Mouse (Mus musculus): ENCODE measurements around the gene E330009J07Rik. TPM values are rescaled to one million over a fixed set of nuclear protein-coding genes. Genes with fewer than 3 reads are reported as not detected.

Gene E330009J07Rik
- polyA plus RNA-seq, 1 experiment from 2014 or later = 12.9 TPM

DNA sequence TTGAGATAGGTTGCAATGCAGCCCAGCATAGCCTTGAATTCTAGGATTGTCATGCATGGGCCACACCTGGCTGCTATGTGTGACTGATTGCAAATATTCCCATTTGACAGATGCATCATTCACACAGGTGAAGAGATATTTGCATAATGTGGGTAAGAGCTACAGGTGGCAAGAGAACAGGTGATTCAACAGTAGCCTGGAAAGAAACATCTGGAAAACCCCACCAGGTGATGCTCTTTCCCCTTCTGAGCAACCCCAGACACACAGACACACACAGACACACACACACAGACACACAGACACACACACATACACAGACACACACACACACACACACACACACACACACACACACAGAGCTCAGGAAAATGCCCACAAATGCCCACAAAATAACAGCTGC lies 4.1 kb downstream of the E330009J07Rik start:
- no peaks in the 10 kb centered on the region for H3K27me3 ChIP-seq (ENCODE audit: control insufficient read depth, insufficient read depth, low read depth, low read length)
- H3K4me2 ChIP-seq (ENCODE audit: low read length) = no peak overlapping the region
- no peaks in the 10 kb centered on the region for H3K9me3 ChIP-seq (replicated peaks; ENCODE audit: control insufficient read depth, low read length, poor library complexity, severe bottlenecking)
- 0 out of 2 replicates have a peak overlapping the region, but pooled peaks have one; percentile 13 for H3K27ac ChIP-seq (ENCODE audit: low read length)
- no peak overlapping the region for H3K9ac ChIP-seq (ENCODE audit: low read depth, low read length)
- no peaks in the 10 kb centered on the region for H3K36me3 ChIP-seq (ENCODE audit: control insufficient read depth, insufficient read depth, low read length)
- no peak overlapping the region for H3K4me3 ChIP-seq (ENCODE audit: low read depth, low read length)
- no peak for ATAC-seq
- H3K4me1 ChIP-seq (ENCODE audit: control insufficient read depth, insufficient read depth, low read length) = peaks cover 16% of the 10 kb centered on the region

DNA sequence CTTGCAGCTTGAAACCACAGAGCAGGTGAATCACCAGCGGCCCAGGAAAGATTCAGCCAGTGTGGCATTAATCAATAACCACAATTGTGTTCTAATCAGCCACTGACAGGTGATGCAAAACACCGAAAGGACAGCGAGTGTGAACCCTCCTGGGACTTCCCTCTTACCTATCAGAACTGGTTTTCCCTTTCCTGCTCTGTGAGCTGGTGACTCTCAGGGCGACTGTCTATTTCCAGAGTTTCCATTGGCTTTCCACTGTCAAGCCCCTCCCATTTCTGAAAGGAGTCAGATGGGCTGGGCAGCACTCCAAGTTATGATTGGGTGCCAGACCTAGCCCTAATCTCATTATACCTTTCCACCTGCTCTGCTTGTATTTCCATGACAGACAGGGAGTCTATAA lies 4.6 kb downstream of the E330009J07Rik start:
- H3K27me3 ChIP-seq (ENCODE audit: control insufficient read depth, insufficient read depth, low read depth, low read length) = no peaks in the 10 kb centered on the region
- H3K9ac ChIP-seq (ENCODE audit: low read depth, low read length) = no peak overlapping the region
- H3K9me3 ChIP-seq (replicated peaks; ENCODE audit: control insufficient read depth, low read length, poor library complexity, severe bottlenecking) = no peaks in the 10 kb centered on the region
- no peak overlapping the region for H3K27ac ChIP-seq (ENCODE audit: low read length)
- 65% methylated on average over 4 of the region's 4 CpGs for WGBS
- H3K4me3 ChIP-seq (ENCODE audit: low read depth, low read length) = no peak overlapping the region
- ATAC-seq = no peak
- peaks cover 13% of the 10 kb centered on the region for H3K4me1 ChIP-seq (ENCODE audit: control insufficient read depth, insufficient read depth, low read length)
- H3K36me3 ChIP-seq (ENCODE audit: control insufficient read depth, insufficient read depth, low read length) = no peaks in the 10 kb centered on the region
- H3K4me2 ChIP-seq (ENCODE audit: low read length) = no peak overlapping the region

DNA sequence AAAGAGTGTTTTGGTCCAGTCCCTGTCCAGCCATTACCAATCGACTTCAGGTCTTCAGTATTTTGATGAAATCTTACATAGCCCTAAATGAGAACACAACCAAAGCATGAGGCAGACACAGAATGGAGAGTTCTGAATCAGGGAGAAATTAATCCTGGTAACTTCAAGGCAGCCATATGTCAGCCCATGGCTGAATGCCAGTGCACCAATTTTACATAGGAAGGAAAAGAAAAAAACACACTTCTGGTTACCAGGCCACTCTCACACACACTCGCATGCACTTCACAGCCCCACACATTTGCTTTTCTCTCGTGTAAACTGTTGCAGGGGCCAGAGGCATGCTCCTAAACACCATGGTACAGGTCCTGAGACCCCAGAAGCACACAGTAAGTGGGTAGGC lies 5.1 kb downstream of the E330009J07Rik start:
- ATAC-seq = no peak
- Histone ChIP-seq H3K4me2 (ENCODE audit: low read length) (no peak overlapping the region), H3K4me3 (ENCODE audit: low read depth, low read length) (no peak overlapping the region), H3K9ac (ENCODE audit: low read depth, low read length) (no peak overlapping the region), H3K27ac (ENCODE audit: low read length) (no peak overlapping the region), H3K27me3 (ENCODE audit: control insufficient read depth, insufficient read depth, low read depth, low read length) (no peaks in the 10 kb centered on the region), H3K4me1 (ENCODE audit: control insufficient read depth, insufficient read depth, low read length) (peaks cover 13% of the 10 kb centered on the region), H3K9me3 (replicated peaks; ENCODE audit: control insufficient read depth, low read length, poor library complexity, severe bottlenecking) (no peaks in the 10 kb centered on the region), H3K36me3 (ENCODE audit: control insufficient read depth, insufficient read depth, low read length) (no peaks in the 10 kb centered on the region)
- WGBS = 72% methylated on average over 3 of the region's 3 CpGs

DNA sequence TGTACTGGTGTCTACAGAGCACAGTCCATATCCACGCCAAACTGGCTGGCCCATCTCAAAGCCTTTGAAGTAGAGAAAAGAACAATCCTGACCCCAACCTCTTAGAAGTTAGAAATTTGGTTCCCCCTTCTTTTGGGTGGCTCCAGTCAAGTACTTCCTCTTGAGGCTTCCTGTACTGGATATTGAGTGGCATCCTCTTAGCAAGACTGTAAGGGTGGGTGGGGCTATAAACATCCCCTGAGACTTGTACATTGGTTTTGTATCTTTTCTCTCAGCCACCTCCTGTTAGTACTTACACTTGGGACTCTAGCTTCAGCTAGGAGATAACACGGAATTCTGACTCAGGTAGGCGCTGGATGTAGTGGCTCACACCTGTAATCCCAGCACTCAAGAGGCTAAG lies 5.7 kb downstream of the E330009J07Rik start:
- no peak for ATAC-seq
- WGBS = 90% methylated on average over 3 of the region's 3 CpGs
- no peak overlapping the region for H3K27ac ChIP-seq (ENCODE audit: low read length)
- H3K27me3 ChIP-seq (ENCODE audit: control insufficient read depth, insufficient read depth, low read depth, low read length) = no peaks in the 10 kb centered on the region
- no peak overlapping the region for H3K4me2 ChIP-seq (ENCODE audit: low read length)
- H3K4me3 ChIP-seq (ENCODE audit: low read depth, low read length) = no peak overlapping the region
- H3K4me1 ChIP-seq (ENCODE audit: control insufficient read depth, insufficient read depth, low read length) = peaks cover 13% of the 10 kb centered on the region
- H3K9me3 ChIP-seq (replicated peaks; ENCODE audit: control insufficient read depth, low read length, poor library complexity, severe bottlenecking) = no peaks in the 10 kb centered on the region
- no peaks in the 10 kb centered on the region for H3K36me3 ChIP-seq (ENCODE audit: control insufficient read depth, insufficient read depth, low read length)
- H3K9ac ChIP-seq (ENCODE audit: low read depth, low read length) = no peak overlapping the region

- no peak overlapping the region for H3K9ac ChIP-seq (ENCODE audit: low read depth, low read length)
- H3K9me3 ChIP-seq (replicated peaks; ENCODE audit: control insufficient read depth, low read length, poor library complexity, severe bottlenecking) = no peaks in the 10 kb centered on the region
- H3K4me2 ChIP-seq (ENCODE audit: low read length) = no peak overlapping the region
- 0 out of 2 replicates have a peak, but pooled peaks have one; percentile 10 for ATAC-seq
- 51% methylated on average over 4 of the region's 4 CpGs for WGBS
- no peaks in the 10 kb centered on the region for H3K27me3 ChIP-seq (ENCODE audit: control insufficient read depth, insufficient read depth, low read depth, low read length)
- no peaks in the 10 kb centered on the region for H3K36me3 ChIP-seq (ENCODE audit: control insufficient read depth, insufficient read depth, low read length)
- peaks cover 10% of the 10 kb centered on the region for H3K4me1 ChIP-seq (ENCODE audit: control insufficient read depth, insufficient read depth, low read length)
- no peak overlapping the region for H3K4me3 ChIP-seq (ENCODE audit: low read depth, low read length)
- no peak overlapping the region for H3K27ac ChIP-seq (ENCODE audit: low read length)
These were observed 6.4 kb downstream of the E330009J07Rik start for GRCm38 (mm10) chr6:40429521-40429931.

GRCm38 (mm10) chr6:40428696-40429095 lies 7.2 kb downstream of the E330009J07Rik start:
- no peak overlapping the region for H3K9ac ChIP-seq (ENCODE audit: low read depth, low read length)
- no peaks in the 10 kb centered on the region for H3K27me3 ChIP-seq (ENCODE audit: control insufficient read depth, insufficient read depth, low read depth, low read length)
- H3K9me3 ChIP-seq (replicated peaks; ENCODE audit: control insufficient read depth, low read length, poor library complexity, severe bottlenecking) = no peaks in the 10 kb centered on the region
- no peak overlapping the region for H3K4me3 ChIP-seq (ENCODE audit: low read depth, low read length)
- WGBS = 73% methylated on average over 3 of the region's 3 CpGs
- peaks cover 3% of the 10 kb centered on the region; the same call in 1 of the 2 replicates for H3K4me1 ChIP-seq (ENCODE audit: control insufficient read depth, insufficient read depth, low read length)
- H3K4me2 ChIP-seq (ENCODE audit: low read length) = no peak overlapping the region
- ATAC-seq = no peak
- no peaks in the 10 kb centered on the region for H3K36me3 ChIP-seq (ENCODE audit: control insufficient read depth, insufficient read depth, low read length)
- no peak overlapping the region for H3K27ac ChIP-seq (ENCODE audit: low read length)

DNA sequence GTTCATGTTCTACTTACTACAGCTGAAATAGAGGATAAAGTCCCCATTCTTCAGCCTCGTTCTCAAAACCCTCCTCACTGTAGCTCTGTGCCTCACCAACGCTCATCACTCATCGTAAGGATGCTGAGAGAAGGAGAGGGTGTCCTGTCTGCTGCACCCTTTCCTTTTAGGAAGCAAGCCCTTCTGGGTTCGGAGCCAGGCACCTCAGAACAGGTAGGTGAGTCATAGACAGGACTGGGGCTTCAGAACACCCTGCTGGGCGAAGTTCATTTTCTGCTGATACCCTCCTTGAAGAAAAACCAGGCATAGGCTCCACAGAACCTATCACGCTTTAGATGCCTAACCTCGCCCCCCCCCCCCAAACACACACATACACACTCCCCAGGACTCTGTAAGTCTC lies 8.5 kb downstream of the E330009J07Rik start:
- Histone ChIP-seq H3K4me2 (ENCODE audit: low read length) (no peak overlapping the region), H3K9me3 (replicated peaks; ENCODE audit: control insufficient read depth, low read length, poor library complexity, severe bottlenecking) (no peaks in the 10 kb centered on the region)

DNA sequence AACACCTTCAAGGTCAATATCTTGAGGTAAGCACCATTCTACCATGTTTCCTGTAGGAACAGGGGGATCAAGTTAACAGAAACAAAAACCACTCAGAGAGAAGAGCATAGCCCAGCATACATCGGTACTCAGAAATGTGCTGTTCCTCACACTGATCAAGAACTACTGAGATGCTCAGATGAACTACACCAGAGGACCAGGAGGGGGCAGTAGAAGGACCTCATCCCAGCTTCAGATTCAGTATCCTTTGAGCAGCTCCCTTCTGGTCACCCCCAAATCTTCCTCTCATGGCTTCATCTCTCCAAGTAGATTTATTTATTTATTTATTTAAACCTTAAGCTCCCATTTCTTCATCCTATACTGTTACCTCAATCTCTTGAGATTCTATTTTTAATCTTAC lies 12.2 kb downstream of the E330009J07Rik start:
- no peak for ATAC-seq
- no peaks in the 10 kb centered on the region for H3K9me3 ChIP-seq (replicated peaks; ENCODE audit: control insufficient read depth, low read length, poor library complexity, severe bottlenecking)
- no peak overlapping the region for H3K4me3 ChIP-seq (ENCODE audit: low read depth, low read length)
- H3K27ac ChIP-seq (ENCODE audit: low read length) = no peak overlapping the region
- H3K36me3 ChIP-seq (ENCODE audit: control insufficient read depth, insufficient read depth, low read length) = 0 out of 2 replicates have a peak, but pooled peaks cover 4% of the 10 kb centered on the region
- 69% methylated on average over 1 of the region's 1 CpGs for WGBS
- no peaks in the 10 kb centered on the region for H3K27me3 ChIP-seq (ENCODE audit: control insufficient read depth, insufficient read depth, low read depth, low read length)
- no peaks in the 10 kb centered on the region for H3K4me1 ChIP-seq (ENCODE audit: control insufficient read depth, insufficient read depth, low read length)
- H3K4me2 ChIP-seq (ENCODE audit: low read length) = no peak overlapping the region
- H3K9ac ChIP-seq (ENCODE audit: low read depth, low read length) = no peak overlapping the region

More for the DNA sequence above, 8.5 kb downstream of the E330009J07Rik start:
- Histone ChIP-seq H3K27ac (ENCODE audit: low read length) (no peak overlapping the region), H3K9ac (ENCODE audit: low read depth, low read length) (no peak overlapping the region), H3K36me3 (ENCODE audit: control insufficient read depth, insufficient read depth, low read length) (0 out of 2 replicates have a peak, but pooled peaks cover 1% of the 10 kb centered on the region), H3K4me3 (ENCODE audit: low read depth, low read length) (no peak overlapping the region), H3K27me3 (ENCODE audit: control insufficient read depth, insufficient read depth, low read depth, low read length) (no peaks in the 10 kb centered on the region), H3K4me1 (ENCODE audit: control insufficient read depth, insufficient read depth, low read length) (peaks cover 3% of the 10 kb centered on the region; the same call in 1 of the 2 replicates)
- no peak for ATAC-seq
- WGBS = 90% methylated on average over 7 of the region's 7 CpGs

DNA sequence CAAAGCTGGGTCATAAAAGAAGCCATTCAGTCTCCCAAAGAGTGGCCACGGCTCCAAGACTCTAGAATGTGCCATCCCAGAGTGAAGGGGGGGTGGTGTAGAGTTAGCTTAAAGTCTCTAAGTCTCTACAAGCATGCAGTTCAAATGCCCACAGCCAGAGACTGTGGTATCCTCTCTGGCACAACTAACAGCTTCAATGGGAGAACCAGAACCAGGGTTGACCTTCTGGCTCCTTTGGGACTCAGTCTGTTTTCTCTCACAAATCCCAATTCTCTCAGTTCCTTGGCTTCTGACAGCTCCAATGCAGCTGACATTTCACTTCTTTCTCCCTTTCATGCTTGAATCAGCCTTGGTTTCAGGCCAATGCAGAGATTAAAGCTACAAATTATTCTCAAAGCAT lies 12.9 kb downstream of the E330009J07Rik start:
- H3K4me1 ChIP-seq (ENCODE audit: control insufficient read depth, insufficient read depth, low read length) = no peaks in the 10 kb centered on the region
- H3K4me2 ChIP-seq (ENCODE audit: low read length) = no peak overlapping the region
- H3K4me3 ChIP-seq (ENCODE audit: low read depth, low read length) = no peak overlapping the region
- H3K9ac ChIP-seq (ENCODE audit: low read depth, low read length) = no peak overlapping the region
- 96% methylated on average over 1 of the region's 1 CpGs for WGBS
- no peaks in the 10 kb centered on the region for H3K27me3 ChIP-seq (ENCODE audit: control insufficient read depth, insufficient read depth, low read depth, low read length)
- no peak for ATAC-seq
- 0 out of 2 replicates have a peak, but pooled peaks cover 7% of the 10 kb centered on the region for H3K36me3 ChIP-seq (ENCODE audit: control insufficient read depth, insufficient read depth, low read length)
- no peak overlapping the region for H3K27ac ChIP-seq (ENCODE audit: low read length)
- H3K9me3 ChIP-seq (replicated peaks; ENCODE audit: control insufficient read depth, low read length, poor library complexity, severe bottlenecking) = no peaks in the 10 kb centered on the region
